Mouse (Mus musculus): ENCODE data around the gene Fiz1. TPM values are rescaled to one million over a fixed set of nuclear protein-coding genes. Genes with fewer than 3 reads are reported as not detected.

Gene Fiz1
- polyA plus RNA-seq (2015; fragmentation: Nextera tagmentation; extraction: Ambion mirVana): 26.2 and 31.4 TPM in 2 replicates

DNA sequence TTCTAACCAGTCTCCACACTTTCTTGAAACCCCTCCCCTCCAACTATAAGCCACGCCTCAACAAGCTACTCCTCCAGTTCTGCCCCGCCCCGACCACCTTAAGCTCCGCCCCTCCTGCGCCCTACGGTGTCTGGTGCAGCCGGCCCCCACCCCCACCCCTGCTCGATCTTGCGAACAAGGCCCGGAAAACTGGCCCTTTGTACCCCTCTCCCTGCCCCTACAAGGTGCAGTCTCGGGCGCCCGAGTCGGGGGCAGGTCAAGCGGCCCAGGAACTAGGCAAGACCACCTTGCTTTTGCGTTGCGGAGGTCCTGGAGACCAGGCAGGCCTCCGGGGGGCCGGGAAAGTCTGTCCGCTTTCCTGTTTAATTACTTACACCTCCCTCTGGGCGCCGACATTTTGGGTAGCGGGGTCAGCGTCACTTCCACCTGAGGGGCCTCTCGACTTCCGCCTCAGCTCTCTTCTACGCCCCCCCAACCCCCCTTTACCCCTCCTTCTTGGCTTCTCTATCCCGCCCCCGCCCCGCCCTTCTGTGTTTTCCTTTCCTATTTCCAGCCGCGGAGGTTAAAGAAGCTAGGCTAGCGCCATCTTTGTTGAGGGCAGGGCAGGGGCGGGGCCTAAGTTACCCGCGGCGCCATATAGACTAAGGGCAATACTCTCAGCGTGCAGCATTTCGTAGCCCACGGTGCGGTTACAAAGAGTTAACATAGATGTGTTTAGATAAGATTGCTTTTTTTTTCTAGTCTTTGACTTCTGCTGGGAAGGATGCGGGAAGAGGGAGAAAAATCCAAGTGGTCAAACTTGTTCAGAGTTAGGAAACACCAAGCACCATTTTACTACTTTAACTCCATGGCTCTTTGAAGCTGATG lies at the start of gene Fiz1, which contains the start of gene Zfp524:
Gene Fiz1, minus strand, starts transcription at position 447 of the 867 bp plus-strand sequence.
Gene Zfp524, plus strand, starts transcription at position 165 of the 867 bp plus-strand sequence.
- peak within 1 kb of the TSS; percentile 79 for H3K4me3 ChIP-seq
- peak within 1 kb of the TSS; percentile 83 for H3K9ac ChIP-seq
- peak within 1 kb of the TSS; percentile 64 for H3K4me2 ChIP-seq
- H3K4me1 ChIP-seq (replicated peaks): peaks cover 7% of the 10 kb centered on the region
- WGBS: under 1% methylated on average over 42 of the region's 42 CpGs
- H3K36me3 ChIP-seq: peaks cover 43% of the 10 kb centered on the region
- peak within 1 kb of the TSS; percentile 99 for H3K27ac ChIP-seq
- no peaks in the 10 kb centered on the region for H3K27me3 ChIP-seq
- peak; percentile 79 for ATAC-seq (replicated peaks; ENCODE audit: insufficient number of reproducible peaks, insufficient read depth, low FRiP score, low read depth)
- no peaks in the 10 kb centered on the region for H3K9me3 ChIP-seq (replicated peaks)

DNA sequence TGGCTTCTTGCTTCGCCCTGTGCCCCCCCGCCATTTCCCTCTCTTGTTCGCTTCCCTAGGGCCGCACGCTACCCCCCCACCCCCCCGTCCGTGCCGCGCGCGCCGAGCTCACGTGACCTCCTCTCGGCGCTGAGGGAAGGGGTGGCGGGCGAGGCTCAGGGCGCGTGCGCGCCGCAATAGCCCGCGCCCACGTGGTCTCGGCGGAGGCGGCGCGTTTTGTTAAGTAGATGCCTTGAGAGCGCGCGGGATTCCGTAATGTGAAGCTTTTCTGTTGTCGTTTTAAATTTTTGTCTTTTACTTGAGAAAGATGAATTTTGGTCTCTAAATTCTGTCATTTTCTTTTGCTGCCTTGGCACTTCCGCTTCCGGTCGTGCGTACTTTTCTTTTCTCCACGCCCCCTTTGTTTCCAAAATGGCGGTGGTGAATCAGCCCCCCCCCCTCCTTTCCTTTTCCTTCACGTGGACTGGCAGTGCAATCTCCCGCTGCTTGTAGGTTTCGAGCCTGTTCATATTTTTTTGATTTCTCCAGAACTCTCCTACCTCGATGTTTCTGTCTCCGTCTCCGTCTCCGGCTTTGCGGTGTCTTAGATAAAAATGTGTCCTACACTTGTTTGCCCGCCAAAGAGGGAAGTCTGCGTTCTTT lies 48.0 kb upstream of the Fiz1 start:
- H3K27me3 ChIP-seq: peaks cover 14% of the 10 kb centered on the region
- ATAC-seq (replicated peaks; ENCODE audit: insufficient number of reproducible peaks, insufficient read depth, low FRiP score, low read depth): peak; percentile 50
- H3K27ac ChIP-seq: peak overlapping the region; percentile 97
- WGBS: under 1% methylated on average over 51 of the region's 51 CpGs
- peaks cover 35% of the 10 kb centered on the region for H3K4me1 ChIP-seq (replicated peaks)
- peaks cover 13% of the 10 kb centered on the region for H3K36me3 ChIP-seq
- no peaks in the 10 kb centered on the region for H3K9me3 ChIP-seq (replicated peaks)
- peak overlapping the region; percentile 97 for H3K4me2 ChIP-seq
- peak overlapping the region; percentile 61 for H3K4me3 ChIP-seq
- peak overlapping the region; percentile 79 for H3K9ac ChIP-seq

DNA sequence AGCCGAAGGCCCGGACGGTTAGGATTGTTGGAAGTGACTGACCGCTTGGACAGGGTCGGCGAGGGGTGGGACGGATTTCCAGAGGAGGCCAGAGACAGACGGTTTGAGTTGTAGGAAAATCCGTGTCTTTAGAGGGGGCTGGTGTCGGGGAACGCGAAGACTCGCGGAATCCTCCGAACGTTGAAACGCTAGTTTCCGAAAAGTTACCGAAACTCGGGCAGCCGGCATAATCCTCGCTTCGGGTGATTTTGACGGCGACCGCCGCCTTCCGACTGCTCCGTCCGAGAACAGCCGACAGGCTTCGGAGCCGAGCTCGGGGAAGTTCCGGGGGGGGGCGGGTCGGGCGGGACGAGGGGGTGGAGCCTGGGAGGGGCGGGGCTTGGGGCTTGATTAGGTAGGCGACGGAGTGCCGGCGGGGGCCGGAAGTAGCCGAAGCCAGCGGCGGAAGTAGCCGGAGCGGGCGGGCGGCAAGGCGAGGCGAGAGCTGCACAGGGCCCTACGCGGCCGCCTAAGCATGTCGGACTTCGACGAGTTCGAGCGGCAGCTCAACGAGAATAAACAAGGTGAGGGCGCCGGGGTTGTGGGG lies 47.4 kb upstream of the Fiz1 start, which contains the start of gene U2af2:
Gene U2af2, plus strand, starts transcription at position 370 of the 586 bp plus-strand sequence.
- H3K4me2 ChIP-seq: peak within 1 kb of the TSS; percentile 97
- WGBS: under 1% methylated on average over 50 of the region's 65 CpGs
- peaks cover 20% of the 10 kb centered on the region for H3K27me3 ChIP-seq
- peak within 1 kb of the TSS; percentile 79 for H3K9ac ChIP-seq
- peaks cover 7% of the 10 kb centered on the region for H3K36me3 ChIP-seq
- peak; percentile 83 for ATAC-seq (replicated peaks; ENCODE audit: insufficient number of reproducible peaks, insufficient read depth, low FRiP score, low read depth)
- H3K4me3 ChIP-seq: peak within 1 kb of the TSS; percentile 61
- H3K9me3 ChIP-seq (replicated peaks): no peaks in the 10 kb centered on the region
- H3K4me1 ChIP-seq (replicated peaks): peaks cover 39% of the 10 kb centered on the region
- peak within 1 kb of the TSS; percentile 97 for H3K27ac ChIP-seq

DNA sequence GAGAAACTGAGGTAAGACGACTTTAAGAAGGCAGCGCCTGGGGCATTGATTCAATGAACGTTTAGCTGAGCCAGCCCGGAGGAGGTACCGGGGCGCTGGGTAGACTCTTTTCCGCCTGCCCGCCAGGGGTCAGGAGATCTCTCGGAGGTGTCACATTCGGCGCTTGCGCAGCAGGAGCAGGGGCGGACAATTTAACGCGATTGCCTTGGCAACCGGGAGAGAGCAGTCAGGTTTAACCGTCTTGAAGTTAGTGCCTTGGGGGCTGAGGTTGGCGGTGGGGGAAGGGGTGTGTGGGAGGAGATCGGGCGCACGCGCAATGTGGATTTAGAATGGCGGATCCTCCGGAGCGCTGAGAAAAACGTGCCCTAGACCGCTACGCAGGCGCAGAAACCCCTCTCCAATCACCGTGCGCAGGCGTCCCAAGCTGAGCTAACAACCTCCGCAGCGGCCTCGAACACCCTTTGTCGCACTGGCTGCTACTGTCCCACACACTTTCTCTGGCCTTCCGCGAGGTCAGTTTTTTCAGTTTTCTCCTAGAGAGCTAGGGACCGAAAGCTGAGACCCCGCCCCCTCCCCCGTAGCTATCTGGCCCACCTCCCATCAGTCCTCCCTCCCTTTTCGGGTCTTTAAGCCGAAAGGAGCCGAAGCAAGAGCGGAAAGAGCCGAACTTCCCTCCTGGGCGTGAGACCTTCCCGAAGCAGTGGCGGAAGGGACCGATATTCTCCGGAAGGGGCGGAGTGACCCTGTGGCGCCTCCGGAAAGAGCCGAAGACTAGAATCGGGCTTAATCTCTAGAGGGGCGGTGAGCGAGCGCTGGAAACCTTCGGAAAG lies 46.7 kb upstream of the Fiz1 start:
- under 1% methylated on average over 60 of the region's 60 CpGs for WGBS

DNA sequence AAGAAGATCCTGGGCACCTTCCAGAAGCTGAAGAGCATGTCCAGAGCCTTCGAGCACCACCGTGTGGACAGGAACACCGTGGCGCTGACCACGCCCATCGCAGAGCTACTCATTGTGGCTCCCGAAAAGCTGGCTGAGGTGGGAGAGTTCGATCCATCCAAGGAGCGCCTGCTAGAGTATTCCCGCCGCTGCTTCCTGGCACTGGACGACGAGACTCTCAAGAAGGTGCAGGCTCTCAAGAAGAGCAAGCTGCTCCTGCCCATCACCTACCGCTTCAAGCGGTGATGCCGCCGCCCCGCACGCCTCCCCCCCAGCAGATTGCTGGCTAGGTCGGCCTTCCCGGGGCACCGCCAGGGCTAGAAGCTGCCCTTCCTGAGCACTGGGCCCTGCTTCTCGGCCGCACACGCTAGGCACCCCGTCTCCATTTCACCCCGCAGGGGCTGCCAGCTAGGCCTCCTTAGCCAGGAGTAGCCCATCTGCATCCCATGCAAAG lies 45.8 kb upstream of the Fiz1 start:
- Histone ChIP-seq H3K36me3 (no peaks in the 10 kb centered on the region), H3K9me3 (replicated peaks) (no peaks in the 10 kb centered on the region), H3K27ac (peak overlapping the region; percentile 97), H3K9ac (peak overlapping the region; percentile 73), H3K4me2 (peak overlapping the region; percentile 97), H3K4me1 (replicated peaks) (peaks cover 38% of the 10 kb centered on the region), H3K27me3 (peaks cover 36% of the 10 kb centered on the region), H3K4me3 (peak overlapping the region; percentile 61)
- no peak for ATAC-seq (replicated peaks; ENCODE audit: insufficient number of reproducible peaks, insufficient read depth, low FRiP score, low read depth)
- 4% methylated on average over 27 of the region's 27 CpGs for WGBS

More for the DNA sequence above, 46.7 kb upstream of the Fiz1 start:
- H3K9me3 ChIP-seq (replicated peaks): no peaks in the 10 kb centered on the region
- peak overlapping the region; percentile 97 for H3K27ac ChIP-seq
- H3K27me3 ChIP-seq: peaks cover 28% of the 10 kb centered on the region
- H3K4me2 ChIP-seq: peak overlapping the region; percentile 97
- ATAC-seq (replicated peaks; ENCODE audit: insufficient number of reproducible peaks, insufficient read depth, low FRiP score, low read depth): peak; percentile 88
- H3K4me1 ChIP-seq (replicated peaks): peaks cover 44% of the 10 kb centered on the region
- H3K36me3 ChIP-seq: no peaks in the 10 kb centered on the region
- peak overlapping the region; percentile 73 for H3K9ac ChIP-seq
- H3K4me3 ChIP-seq: peak overlapping the region; percentile 61

DNA sequence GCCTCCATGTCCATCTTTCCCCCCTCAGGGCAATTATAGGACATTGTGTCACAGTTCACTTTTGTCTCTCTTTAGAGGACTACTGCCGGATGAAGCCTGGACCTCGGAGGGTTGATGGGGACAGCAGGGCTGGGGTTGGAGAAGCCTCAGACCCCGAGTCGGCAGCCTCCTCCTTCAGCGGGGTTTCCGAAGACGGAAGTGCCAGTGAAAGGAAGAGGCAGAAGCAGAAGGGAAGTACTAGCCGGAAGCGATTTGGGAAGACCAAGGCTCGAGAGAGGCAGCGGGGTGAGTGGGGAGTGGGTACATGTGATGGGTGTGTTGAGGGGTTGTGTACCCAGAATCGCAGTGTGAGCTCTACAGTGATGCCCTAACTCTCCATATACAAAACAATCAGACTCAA lies 44.9 kb upstream of the Fiz1 start:
- Histone ChIP-seq H3K27me3 (peaks cover 45% of the 10 kb centered on the region), H3K36me3 (no peaks in the 10 kb centered on the region), H3K4me1 (replicated peaks) (peaks cover 33% of the 10 kb centered on the region), H3K27ac (no peak overlapping the region), H3K4me2 (no peak overlapping the region), H3K9me3 (replicated peaks) (no peaks in the 10 kb centered on the region), H3K4me3 (no peak overlapping the region), H3K9ac (no peak overlapping the region)
- WGBS: 86% methylated on average over 12 of the region's 12 CpGs
- ATAC-seq (replicated peaks; ENCODE audit: insufficient number of reproducible peaks, insufficient read depth, low FRiP score, low read depth): no peak

DNA sequence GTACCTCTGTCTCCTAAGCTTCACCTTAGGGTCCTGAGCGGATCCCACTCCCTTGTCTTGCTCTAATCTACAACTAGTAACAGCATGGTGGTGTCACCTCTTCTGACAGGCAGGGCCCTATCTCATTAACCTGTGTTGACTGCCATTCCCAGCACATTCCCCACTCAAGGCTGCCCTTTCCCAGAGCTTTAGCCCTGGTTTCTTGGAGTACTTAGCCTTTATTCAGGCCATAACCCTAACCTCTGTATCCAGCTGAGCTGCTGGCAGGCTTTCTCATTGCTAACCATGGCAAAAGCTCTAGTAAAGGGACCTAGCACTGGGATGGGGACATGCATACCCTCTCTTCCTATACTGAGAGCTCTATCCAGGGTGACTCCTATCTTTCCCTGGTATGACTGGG lies 44.1 kb upstream of the Fiz1 start:
- H3K36me3 ChIP-seq: no peaks in the 10 kb centered on the region
- no peak overlapping the region for H3K27ac ChIP-seq
- no peak overlapping the region for H3K4me3 ChIP-seq
- no peak for ATAC-seq (replicated peaks; ENCODE audit: insufficient number of reproducible peaks, insufficient read depth, low FRiP score, low read depth)
- 82% methylated on average over 1 of the region's 1 CpGs for WGBS
- H3K9ac ChIP-seq: no peak overlapping the region
- peaks cover 53% of the 10 kb centered on the region for H3K27me3 ChIP-seq
- H3K9me3 ChIP-seq (replicated peaks): no peaks in the 10 kb centered on the region
- H3K4me1 ChIP-seq (replicated peaks): peaks cover 30% of the 10 kb centered on the region
- H3K4me2 ChIP-seq: no peak overlapping the region

DNA sequence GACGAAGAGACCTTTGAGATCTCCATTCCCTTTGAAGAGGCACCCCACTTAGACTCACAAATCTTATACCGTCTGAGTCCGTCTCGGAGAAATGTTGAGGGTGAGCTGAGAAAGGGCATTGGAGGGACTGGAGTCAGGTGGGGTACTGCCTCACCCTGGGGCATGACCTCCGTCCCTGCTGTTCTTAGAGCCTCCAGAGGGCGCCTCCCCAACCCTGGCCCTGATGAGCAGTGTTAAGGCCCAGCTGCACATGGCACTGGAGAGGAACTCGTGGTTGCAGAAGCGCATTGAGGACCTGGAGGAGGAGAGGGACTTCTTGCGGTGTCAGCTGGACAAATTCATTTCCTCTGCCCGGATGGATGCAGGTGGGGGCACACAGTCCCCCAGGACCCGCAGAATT lies 43.3 kb upstream of the Fiz1 start:
- H3K4me1 ChIP-seq (replicated peaks): peaks cover 32% of the 10 kb centered on the region
- no peak overlapping the region for H3K9ac ChIP-seq
- H3K27ac ChIP-seq: no peak overlapping the region
- H3K4me2 ChIP-seq: no peak overlapping the region
- H3K27me3 ChIP-seq: peaks cover 61% of the 10 kb centered on the region
- WGBS: 33% methylated on average over 11 of the region's 11 CpGs
- no peak for ATAC-seq (replicated peaks; ENCODE audit: insufficient number of reproducible peaks, insufficient read depth, low FRiP score, low read depth)
- 0 out of 2 replicates have a peak overlapping the region, but pooled peaks have one; percentile 47 for H3K4me3 ChIP-seq
- H3K36me3 ChIP-seq: no peaks in the 10 kb centered on the region
- H3K9me3 ChIP-seq (replicated peaks): no peaks in the 10 kb centered on the region

DNA sequence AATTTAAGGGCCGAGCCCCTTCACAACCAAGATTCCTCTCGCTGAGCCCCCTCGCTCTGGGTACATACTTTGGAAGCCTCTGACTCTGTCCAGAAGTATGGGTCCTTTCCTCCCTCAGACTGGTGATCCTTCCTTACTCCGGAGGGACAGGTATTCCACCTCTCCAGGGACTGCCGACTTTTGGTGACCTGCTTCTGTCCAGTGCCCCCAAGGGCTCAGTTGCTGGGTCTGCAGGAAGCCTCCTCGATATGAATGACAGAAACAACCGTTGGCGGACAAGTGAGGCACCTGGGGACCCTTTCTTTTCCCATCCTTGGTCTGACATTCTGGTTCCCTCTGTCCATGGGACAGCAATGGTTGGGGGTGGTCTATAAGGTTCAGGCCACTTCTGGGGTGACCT lies 42.9 kb upstream of the Fiz1 start:
- Histone ChIP-seq H3K4me2 (peak overlapping the region; percentile 66; the same call in 1 of the 2 replicates), H3K4me1 (replicated peaks) (peaks cover 36% of the 10 kb centered on the region), H3K4me3 (peak overlapping the region; percentile 47; the same call in 1 of the 2 replicates), H3K27ac (no peak overlapping the region), H3K27me3 (peaks cover 65% of the 10 kb centered on the region), H3K9ac (no peak overlapping the region), H3K9me3 (replicated peaks) (no peaks in the 10 kb centered on the region), H3K36me3 (no peaks in the 10 kb centered on the region)
- 25% methylated on average over 8 of the region's 8 CpGs for WGBS
- no peak for ATAC-seq (replicated peaks; ENCODE audit: insufficient number of reproducible peaks, insufficient read depth, low FRiP score, low read depth)

DNA sequence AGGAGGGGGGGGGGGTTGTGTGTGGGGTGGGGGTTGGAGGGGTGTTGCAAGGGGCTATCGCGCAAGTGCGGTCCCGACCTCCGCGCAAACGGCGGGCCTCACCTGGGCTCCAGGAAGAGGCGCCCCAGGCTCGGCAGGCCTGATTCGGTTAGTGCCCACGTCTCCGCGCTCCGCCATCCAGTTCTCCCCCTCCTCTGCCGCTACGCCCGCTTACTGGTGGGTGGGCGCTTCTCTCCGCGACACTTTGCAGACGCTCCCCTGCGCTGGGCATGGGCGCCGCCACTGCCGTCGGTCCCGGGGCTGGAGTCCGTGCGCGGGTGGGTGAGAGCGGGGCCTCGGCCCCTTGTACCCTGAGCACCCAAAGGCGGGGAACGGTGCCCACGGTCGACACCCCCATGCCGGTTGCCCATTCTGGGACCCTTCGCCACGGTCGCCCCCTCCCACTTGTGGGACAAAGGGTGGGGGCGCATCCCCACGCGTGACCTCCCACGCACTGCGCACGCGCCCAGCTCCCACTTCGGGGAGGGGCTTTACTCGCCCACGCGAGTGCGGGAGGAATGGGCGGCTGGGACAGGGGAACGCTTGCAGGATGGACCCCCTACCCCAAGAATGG lies 42.3 kb upstream of the Fiz1 start:
- H3K4me2 ChIP-seq: peak overlapping the region; percentile 66
- H3K9ac ChIP-seq: peak overlapping the region; percentile 57
- peaks cover 72% of the 10 kb centered on the region for H3K27me3 ChIP-seq
- H3K4me3 ChIP-seq: peak overlapping the region; percentile 47
- H3K36me3 ChIP-seq: no peaks in the 10 kb centered on the region
- peaks cover 42% of the 10 kb centered on the region for H3K4me1 ChIP-seq (replicated peaks)
- H3K27ac ChIP-seq: no peak overlapping the region
- ATAC-seq (replicated peaks; ENCODE audit: insufficient number of reproducible peaks, insufficient read depth, low FRiP score, low read depth): no peak
- 4% methylated on average over 54 of the region's 55 CpGs for WGBS
- no peaks in the 10 kb centered on the region for H3K9me3 ChIP-seq (replicated peaks)

Measured in heart, embryonic 15.5 days (tissue).